Mouse (Mus musculus) hindbrain, embryonic 11.5 days (tissue): ENCODE results near the gene Gm15217. TPM values are rescaled to one million over a fixed set of nuclear protein-coding genes. Genes with fewer than 3 reads are reported as not detected.

Experiments used
- ATAC-seq: fragments of 200-750 bp; cut with Nextera tagmentation; 2 replicates; pipeline ENCODE4 v1.8.0; 2017; ENCODE audit warnings: mild to moderate bottlenecking, moderate TSS enrichment, moderate library complexity; ENCODE audit not compliant: low FRiP score
- DNase-seq: peaks from one replicate; pipeline ENCODE4 v3.0.0-alpha.2; 2015; ENCODE audit warnings: low spot score
- H3K27ac ChIP-seq: fragments of 300-500 bp; sonication (generic); 2 replicates; pipeline ENCODE4 v1.5.1; 2014; ENCODE audit warnings: mild to moderate bottlenecking, low read depth, low read length
- H3K27me3 ChIP-seq: fragments of 300-500 bp; sonication (generic); 2 replicates; pipeline ENCODE4 v1.6.1; 2014; ENCODE audit warnings: mild to moderate bottlenecking, low read length, moderate library complexity, mixed read lengths; ENCODE audit not compliant: control insufficient read depth, insufficient read depth
- H3K36me3 ChIP-seq: fragments of 300-500 bp; sonication (generic); 2 replicates; pipeline ENCODE4 v1.6.1; 2014; ENCODE audit warnings: mild to moderate bottlenecking, low read length, moderate library complexity, mixed read lengths; ENCODE audit not compliant: control insufficient read depth, insufficient read depth
- H3K4me1 ChIP-seq: fragments of 300-500 bp; sonication (generic); replicated peaks from 2 replicates; pipeline ENCODE4 v1.6.1; 2014; ENCODE audit warnings: low read length, mixed read lengths; ENCODE audit not compliant: control insufficient read depth, insufficient read depth
- H3K4me2 ChIP-seq: fragments of 300-500 bp; sonication (generic); replicated peaks from 2 replicates; pipeline ENCODE4 v1.6.1; 2014; ENCODE audit warnings: mild to moderate bottlenecking, low read depth, low read length
- H3K4me3 ChIP-seq: fragments of 300-500 bp; sonication (generic); 2 replicates; pipeline ENCODE4 v1.5.1; 2014; ENCODE audit warnings: low read depth, low read length
- H3K9ac ChIP-seq: fragments of 300-500 bp; sonication (generic); 2 replicates; pipeline ENCODE4 v1.6.1; 2014; ENCODE audit warnings: low read depth, low read length
- H3K9me3 ChIP-seq: fragments of 300-500 bp; sonication (generic); 2 replicates; pipeline ENCODE4 v1.6.1; 2016; ENCODE audit warnings: low read length; ENCODE audit not compliant: control insufficient read depth
- WGBS: fragments of 180-500 bp; shearing (Covaris S2); extraction: QIAGEN DNeasy Blood & Tissue Kit; methylation state at CpG from one replicate; pipeline ENCODE4 v1.1.7; 2014; 5-methylcytosine and 5-hydroxymethylcytosine counted together
- polyA plus RNA-seq: library from polyadenylated mRNA; unstranded; fragments of >200 nt; fragmentation: Nextera tagmentation; extraction: Ambion mirVana; gene quantifications from 2 replicates; pipeline ENCODE4 v1.2.1, GENCODE M21; 2014

Gene Gm15217
- polyA plus RNA-seq, 1 experiment from 2014 or later, result not detected

DNA sequence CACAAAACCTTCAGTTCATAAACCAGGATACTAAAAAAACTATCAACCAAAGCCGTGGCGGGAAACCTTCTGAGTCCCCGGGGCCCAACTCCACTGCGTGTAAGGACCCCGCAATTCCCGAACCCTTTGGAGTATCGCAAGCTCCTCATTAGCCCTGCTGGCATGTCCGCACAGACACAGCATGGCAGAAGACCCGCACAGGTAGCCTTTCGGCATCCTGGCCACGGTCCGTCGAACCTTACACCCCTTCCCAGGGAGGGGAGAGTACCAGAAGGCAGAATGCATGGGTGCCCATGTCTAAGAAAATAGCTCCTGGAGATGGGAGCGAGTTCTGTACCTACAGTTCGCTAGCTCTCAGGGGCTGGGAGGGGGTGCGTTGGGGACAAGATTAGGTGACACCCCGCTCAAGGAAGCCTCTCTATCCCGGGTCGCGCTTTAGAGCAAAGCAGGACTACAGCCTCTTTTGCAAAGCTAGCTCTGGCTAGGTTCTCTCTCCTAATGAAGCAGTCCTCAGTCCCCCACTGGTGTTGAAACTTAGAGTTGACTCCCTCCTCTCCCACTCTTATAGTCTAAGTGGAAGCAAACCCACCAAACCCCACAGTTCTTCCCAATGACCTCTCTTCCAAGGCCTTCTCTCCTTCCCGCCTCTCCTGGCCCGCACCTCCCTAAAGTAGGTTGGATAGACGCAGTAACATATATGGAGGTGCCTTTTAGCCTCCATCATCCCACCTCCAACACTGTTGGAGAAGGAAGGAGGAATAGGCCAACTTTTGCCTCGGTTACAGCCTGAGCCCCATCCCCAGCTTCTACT, 10.4 kb downstream of the Gm15217 start:
- Histone ChIP-seq H3K9ac (0 out of 2 replicates have a peak overlapping the region, but pooled peaks have one; percentile 20), H3K4me1 (0 out of 2 replicates have a peak, but pooled peaks cover 5% of the 10 kb centered on the region)
- DNase-seq, result peak; percentile 50

GRCm38 (mm10) chr14:46390249-46390775, 11.1 kb downstream of the Gm15217 start, which contains the start of gene Bmp4:
Gene Bmp4, minus strand, starts transcription at chr14:46390669.
- peak; percentile 60 for DNase-seq
- Histone ChIP-seq H3K36me3 (no peaks in the 10 kb centered on the region), H3K4me2 (peak within 1 kb of the TSS; percentile 46), H3K4me1 (0 out of 2 replicates have a peak, but pooled peaks cover 5% of the 10 kb centered on the region), H3K4me3 (peak within 1 kb of the TSS; percentile 23), H3K27me3 (peaks cover 41% of the 10 kb centered on the region), H3K9ac (0 out of 2 replicates have a peak within 1 kb of the TSS, but pooled peaks have one; percentile 20), H3K27ac (no peak within 1 kb of the TSS), H3K9me3 (no peaks in the 10 kb centered on the region)
- ATAC-seq, result no peak
- under 1% methylated on average over 25 of the region's 26 CpGs for WGBS

More for the DNA sequence above, 10.4 kb downstream of the Gm15217 start:
- H3K36me3 ChIP-seq, result no peaks in the 10 kb centered on the region
- no peaks in the 10 kb centered on the region for H3K9me3 ChIP-seq
- H3K27ac ChIP-seq, result no peak overlapping the region
- H3K4me2 ChIP-seq, result peak overlapping the region; percentile 46
- ATAC-seq, result no peak
- 5% methylated on average over 24 of the region's 24 CpGs for WGBS
- H3K4me3 ChIP-seq, result peak overlapping the region; percentile 23
- H3K27me3 ChIP-seq, result peaks cover 46% of the 10 kb centered on the region

- Histone ChIP-seq H3K4me1 (0 out of 2 replicates have a peak, but pooled peaks cover 5% of the 10 kb centered on the region), H3K36me3 (no peaks in the 10 kb centered on the region), H3K9ac (no peak overlapping the region), H3K4me3 (no peak overlapping the region), H3K27ac (no peak overlapping the region), H3K9me3 (no peaks in the 10 kb centered on the region), H3K27me3 (peaks cover 36% of the 10 kb centered on the region), H3K4me2 (no peak overlapping the region)
- ATAC-seq, result no peak
- DNase-seq, result no peak
- WGBS, result 49% methylated on average over 6 of the region's 6 CpGs
These were observed 12.5 kb downstream of the Gm15217 start for GRCm38 (mm10) chr14:46391621-46392170.

GRCm38 (mm10) chr14:46398091-46398695, 19.0 kb downstream of the Gm15217 start:
- Histone ChIP-seq H3K27me3 (peaks cover 23% of the 10 kb centered on the region), H3K4me2 (peak overlapping the region; percentile 29), H3K9me3 (no peaks in the 10 kb centered on the region), H3K36me3 (no peaks in the 10 kb centered on the region), H3K4me1 (no peaks in the 10 kb centered on the region), H3K27ac (no peak overlapping the region), H3K4me3 (peak overlapping the region; percentile 17; the same call in 1 of the 2 replicates), H3K9ac (no peak overlapping the region)
- 2% methylated on average over 27 of the region's 27 CpGs for WGBS
- no peak for ATAC-seq
- peak; percentile 41 for DNase-seq

DNA sequence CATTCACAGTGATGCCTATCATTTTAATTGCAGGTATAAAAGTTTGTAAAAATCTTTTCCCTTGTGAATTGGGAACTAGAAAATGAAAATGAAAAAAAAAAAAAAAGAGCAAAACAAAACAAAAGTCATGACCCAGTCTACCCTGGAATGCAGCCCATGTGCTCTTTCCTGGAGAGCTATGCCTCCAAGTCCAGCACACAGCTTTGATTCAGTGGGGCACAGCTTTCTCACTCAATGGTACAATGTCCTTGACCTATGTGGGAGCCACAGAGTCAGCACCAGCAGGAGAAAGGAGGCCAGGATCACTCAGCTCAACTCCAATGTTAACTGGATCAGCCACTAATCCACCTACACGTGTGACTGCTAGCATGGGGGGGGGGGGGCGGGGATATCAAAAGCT, 20.7 kb downstream of the Gm15217 start:
- Histone ChIP-seq H3K9me3 (no peaks in the 10 kb centered on the region), H3K27me3 (peaks cover 23% of the 10 kb centered on the region), H3K9ac (no peak overlapping the region), H3K36me3 (no peaks in the 10 kb centered on the region), H3K4me1 (no peaks in the 10 kb centered on the region), H3K4me3 (no peak overlapping the region), H3K4me2 (no peak overlapping the region), H3K27ac (no peak overlapping the region)
- no peak for ATAC-seq
- no peak for DNase-seq
- 78% methylated on average over 2 of the region's 2 CpGs for WGBS

- no peak overlapping the region for H3K4me3 ChIP-seq
- H3K4me1 ChIP-seq, result no peaks in the 10 kb centered on the region
These were observed 29.1 kb downstream of the Gm15217 start for GRCm38 (mm10) chr14:46408319-46408718.

GRCm38 (mm10) chr14:46409016-46409415, 29.8 kb downstream of the Gm15217 start:
- no peak for ATAC-seq
- Histone ChIP-seq H3K4me3 (no peak overlapping the region), H3K9me3 (no peaks in the 10 kb centered on the region), H3K9ac (no peak overlapping the region), H3K36me3 (no peaks in the 10 kb centered on the region), H3K4me2 (no peak overlapping the region), H3K4me1 (no peaks in the 10 kb centered on the region), H3K27me3 (no peaks in the 10 kb centered on the region), H3K27ac (no peak overlapping the region)
- no peak for DNase-seq
- WGBS, result 83% methylated on average over 10 of the region's 10 CpGs

More at GRCm38 (mm10) chr14:46408319-46408718, 29.1 kb downstream of the Gm15217 start:
- H3K4me2 ChIP-seq, result no peak overlapping the region
- H3K36me3 ChIP-seq, result no peaks in the 10 kb centered on the region
- no peak overlapping the region for H3K9ac ChIP-seq
- no peak overlapping the region for H3K27ac ChIP-seq
- DNase-seq, result no peak
- H3K9me3 ChIP-seq, result no peaks in the 10 kb centered on the region
- WGBS, result 86% methylated on average over 3 of the region's 3 CpGs
- H3K27me3 ChIP-seq, result no peaks in the 10 kb centered on the region
- no peak for ATAC-seq

GRCm38 (mm10) chr14:46410557-46411120, 31.4 kb downstream of the Gm15217 start:
- Histone ChIP-seq H3K4me2 (no peak overlapping the region), H3K36me3 (no peaks in the 10 kb centered on the region), H3K4me1 (no peaks in the 10 kb centered on the region), H3K9ac (no peak overlapping the region), H3K4me3 (no peak overlapping the region), H3K27ac (no peak overlapping the region), H3K27me3 (no peaks in the 10 kb centered on the region), H3K9me3 (no peaks in the 10 kb centered on the region)
- no peak for DNase-seq
- no peak for ATAC-seq
- WGBS, result 67% methylated on average over 3 of the region's 4 CpGs
